Mouse (Mus musculus) kidney, postnatal 0 days (tissue): ENCODE results near the gene Cyp2d26. TPM values are rescaled to one million over a fixed set of nuclear protein-coding genes. Genes with fewer than 3 reads are reported as not detected.

ENCODE experiments used
- ATAC-seq: fragments of 200-750 bp; cut with Nextera tagmentation; replicated peaks from 2 replicates; pipeline ENCODE4 v1.8.0; 2017; ENCODE audit warnings: low read depth, moderate number of reproducible peaks, moderate TSS enrichment, moderate library complexity; ENCODE audit not compliant: low FRiP score
- DNase-seq: peaks from one replicate; pipeline ENCODE4 v3.0.0-alpha.2; 2016; ENCODE audit warnings: low spot score
- H3K27ac ChIP-seq: fragments of 300-500 bp; sonication (generic); 2 replicates; pipeline ENCODE4 v1.5.1; 2014; ENCODE audit warnings: mild to moderate bottlenecking
- H3K27me3 ChIP-seq: fragments of 300-500 bp; sonication (generic); 2 replicates; pipeline ENCODE4 v1.6.1; 2014; ENCODE audit warnings: low read length, mixed read lengths; ENCODE audit not compliant: insufficient read depth
- H3K36me3 ChIP-seq: fragments of 300-500 bp; sonication (generic); 2 replicates; pipeline ENCODE4 v1.6.1; 2014; ENCODE audit warnings: low read length, mixed read lengths; ENCODE audit not compliant: insufficient read depth
- H3K4me1 ChIP-seq: fragments of 300-500 bp; sonication (generic); replicated peaks from 2 replicates; pipeline ENCODE4 v1.6.1; 2014; ENCODE audit warnings: antibody characterized with exemption, low read length, mixed read lengths; ENCODE audit not compliant: insufficient read depth
- H3K4me2 ChIP-seq: fragments of 300-500 bp; sonication (generic); 2 replicates; pipeline ENCODE4 v1.6.1; 2014; ENCODE audit warnings: mild to moderate bottlenecking, low read length, moderate library complexity, mixed read lengths
- H3K4me3 ChIP-seq: fragments of 300-500 bp; sonication (generic); replicated peaks from 2 replicates; pipeline ENCODE4 v1.5.1; 2014; ENCODE audit warnings: low read depth, low read length
- H3K9ac ChIP-seq: fragments of 300-500 bp; sonication (generic); 2 replicates; pipeline ENCODE4 v1.6.1; 2014; ENCODE audit warnings: low read depth, low read length
- H3K9me3 ChIP-seq: fragments of 300-500 bp; sonication (generic); replicated peaks from 2 replicates; pipeline ENCODE4 v1.6.1; 2016; ENCODE audit warnings: low read length, inconsistent platforms, mixed read lengths
- CTCF ChIP-seq: IDR thresholded peaks from 2 replicates; pipeline ENCODE4 v1.5.1; 2016; ENCODE audit warnings: antibody characterized with exemption, low read depth, mild to moderate bottlenecking, moderate library complexity
- WGBS: fragments of 180-500 bp; shearing (Covaris S2); extraction: QIAGEN DNeasy Blood & Tissue Kit; methylation state at CpG from one replicate; pipeline ENCODE4 v1.1.7; 2014; 5-methylcytosine and 5-hydroxymethylcytosine counted together
- microRNA-seq: library from miRNA; unstranded; fragments of <30 nt; microRNA quantifications from one replicate; pipeline ENCODE4, GENCODE M21; 2016
- polyA plus RNA-seq: library from polyadenylated mRNA; unstranded; fragments of >200 nt; fragmentation: Nextera tagmentation; extraction: Ambion mirVana; gene quantifications from 2 replicates; pipeline ENCODE4 v1.2.1, GENCODE M21; 2015

The Cyp2d26 gene
- polyA plus RNA-seq, 1 experiment from 2014 or later = 55.2 TPM

GRCm38 (mm10) chr15:82765943-82766342 lies 28.2 kb downstream of the Cyp2d26 start:
- Histone ChIP-seq H3K4me3 (no peak overlapping the region), H3K36me3 (no peaks in the 10 kb centered on the region), H3K27me3 (no peaks in the 10 kb centered on the region), H3K4me1 (no peaks in the 10 kb centered on the region), H3K9ac (no peak overlapping the region), H3K27ac (no peak overlapping the region), H3K9me3 (no peaks in the 10 kb centered on the region), H3K4me2 (no peak overlapping the region)
- TF ChIP-seq CTCF = no peak
- ATAC-seq (no peak), DNase-seq (no peak)
- 83% methylated on average over 2 of the region's 2 CpGs for WGBS

DNA sequence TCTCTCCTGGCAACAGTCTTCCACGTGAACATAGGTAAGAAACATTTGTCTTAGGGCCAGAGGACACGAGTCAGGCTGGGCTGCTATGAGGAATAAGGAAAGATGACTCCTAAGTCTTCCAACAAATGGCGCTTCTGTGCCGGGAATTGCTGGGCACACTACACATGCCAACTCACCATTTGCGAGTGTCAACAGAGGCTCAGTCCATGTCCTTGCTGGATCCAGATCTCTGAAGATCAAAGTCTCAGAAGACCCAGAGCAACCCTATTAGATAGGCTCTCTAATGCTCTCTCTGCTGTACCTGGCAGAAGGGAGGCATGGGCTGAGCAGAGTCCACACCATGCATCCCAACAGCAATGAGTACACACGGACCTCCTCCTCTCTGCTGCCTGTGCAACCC lies 29.2 kb downstream of the Cyp2d26 start:
- 87% methylated on average over 6 of the region's 6 CpGs for WGBS
- no peak overlapping the region for H3K4me2 ChIP-seq
- TF ChIP-seq CTCF = no peak
- H3K9ac ChIP-seq = no peak overlapping the region
- H3K4me1 ChIP-seq = no peaks in the 10 kb centered on the region
- H3K27me3 ChIP-seq = no peaks in the 10 kb centered on the region
- H3K4me3 ChIP-seq = no peak overlapping the region
- H3K27ac ChIP-seq = no peak overlapping the region
- no peak for ATAC-seq
- H3K36me3 ChIP-seq = no peaks in the 10 kb centered on the region
- no peaks in the 10 kb centered on the region for H3K9me3 ChIP-seq
- no peak for DNase-seq

DNA sequence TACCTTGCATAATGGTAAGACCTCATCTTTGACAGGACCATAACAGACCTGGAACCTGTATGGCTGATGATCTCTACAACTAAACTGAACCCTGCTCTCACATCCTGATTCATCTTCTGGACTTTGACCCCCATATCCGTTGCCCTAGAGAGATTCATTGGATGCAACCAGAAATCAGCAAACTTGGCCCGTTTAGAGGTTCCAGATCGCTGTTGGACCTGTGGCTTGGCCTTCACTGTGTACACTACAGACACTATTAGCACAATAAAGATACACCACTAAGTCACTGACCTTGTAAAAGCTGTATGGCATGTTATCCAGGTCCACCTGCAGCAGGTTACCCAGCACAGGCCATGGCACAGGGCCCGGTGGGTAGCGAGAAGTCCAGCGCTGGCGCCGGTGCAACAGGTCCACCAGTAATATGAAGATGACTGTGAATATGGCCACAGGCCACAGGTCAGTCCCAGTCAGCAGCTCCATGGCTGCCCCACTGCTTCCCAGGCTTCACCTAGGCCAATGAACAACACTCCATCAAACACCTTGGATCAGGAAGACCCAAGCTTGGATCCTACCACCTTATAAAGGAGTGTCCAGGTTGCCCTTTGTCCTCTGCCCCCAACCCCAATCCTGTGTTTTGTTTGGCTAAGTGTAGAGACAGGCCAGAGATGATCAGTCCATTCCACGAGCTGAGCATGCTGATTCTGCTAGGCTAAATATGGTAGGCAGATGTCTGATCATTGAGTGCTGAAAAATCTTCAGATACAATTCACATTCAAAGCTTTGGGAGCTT lies 30.3 kb downstream of the Cyp2d26 start, which contains the start of gene Cyp2d40:
Gene Cyp2d40 (minus strand): TSS at position 553 of the 790 bp plus-strand sequence.
- no peak for TF ChIP-seq CTCF
- no peak within 1 kb of the TSS for H3K4me2 ChIP-seq
- no peak within 1 kb of the TSS for H3K4me3 ChIP-seq
- no peaks in the 10 kb centered on the region for H3K4me1 ChIP-seq
- no peak for DNase-seq
- H3K27ac ChIP-seq = no peak within 1 kb of the TSS
- 93% methylated on average over 9 of the region's 9 CpGs for WGBS
- H3K36me3 ChIP-seq = no peaks in the 10 kb centered on the region
- H3K9ac ChIP-seq = no peak within 1 kb of the TSS
- no peaks in the 10 kb centered on the region for H3K27me3 ChIP-seq
- no peak for ATAC-seq
- no peaks in the 10 kb centered on the region for H3K9me3 ChIP-seq

DNA sequence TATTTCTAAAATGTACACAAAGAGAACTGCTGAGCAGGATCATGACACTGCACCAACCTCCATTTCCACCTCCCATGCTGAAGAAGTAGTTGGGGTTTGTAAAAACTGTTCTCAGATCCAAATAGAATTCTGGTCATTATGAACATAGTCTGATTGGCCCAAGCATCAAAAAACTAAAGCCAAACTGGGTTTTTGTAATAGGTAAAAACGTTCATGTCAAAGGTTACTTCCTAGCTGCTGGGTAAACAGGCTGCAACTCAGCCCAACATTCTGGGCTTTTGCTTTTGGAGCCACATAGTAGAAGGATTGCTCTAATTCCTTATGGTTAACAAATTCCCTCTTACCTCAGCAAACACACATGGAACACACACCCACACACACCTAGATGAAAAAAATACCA lies 46.0 kb downstream of the Cyp2d26 start:
- H3K9ac ChIP-seq = no peak overlapping the region
- H3K4me1 ChIP-seq = no peaks in the 10 kb centered on the region
- no peak for ATAC-seq
- no peak overlapping the region for H3K27ac ChIP-seq
- no peaks in the 10 kb centered on the region for H3K27me3 ChIP-seq
- H3K4me2 ChIP-seq = no peak overlapping the region
- H3K4me3 ChIP-seq = no peak overlapping the region
- DNase-seq = no peak
- WGBS = 64% methylated on average over 1 of the region's 1 CpGs
- no peak for TF ChIP-seq CTCF
- H3K36me3 ChIP-seq = no peaks in the 10 kb centered on the region
- no peaks in the 10 kb centered on the region for H3K9me3 ChIP-seq

DNA sequence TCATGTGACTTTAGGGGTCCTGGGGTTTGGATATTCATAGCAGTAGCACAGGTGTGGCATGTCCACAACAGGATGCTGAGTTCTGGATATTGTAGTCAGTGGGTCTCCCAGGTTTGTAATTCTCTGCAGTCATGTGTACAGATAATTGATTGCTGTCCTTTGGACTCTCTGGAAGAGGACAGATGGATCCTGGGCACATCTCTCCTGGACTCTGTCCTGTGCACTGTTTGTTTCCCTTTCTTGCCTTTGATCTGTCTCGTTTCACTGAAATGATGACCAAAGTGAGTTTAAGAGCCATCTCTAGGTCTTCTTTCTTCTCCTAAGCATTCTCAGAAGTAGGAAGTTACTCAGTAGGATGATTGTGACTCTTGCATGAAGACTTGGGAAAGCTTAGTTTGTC lies 46.6 kb downstream of the Cyp2d26 start:
- DNase-seq = no peak
- H3K4me3 ChIP-seq = no peak overlapping the region
- no peaks in the 10 kb centered on the region for H3K27me3 ChIP-seq
- no peak overlapping the region for H3K9ac ChIP-seq
- H3K4me1 ChIP-seq = no peaks in the 10 kb centered on the region
- WGBS = 37% methylated on average over 1 of the region's 1 CpGs
- no peak overlapping the region for H3K27ac ChIP-seq
- no peak for ATAC-seq
- no peaks in the 10 kb centered on the region for H3K36me3 ChIP-seq
- H3K4me2 ChIP-seq = no peak overlapping the region
- no peak for TF ChIP-seq CTCF
- no peaks in the 10 kb centered on the region for H3K9me3 ChIP-seq

Small RNA genes lying within 50 kb of the gene (microRNA-seq; reads per million reads assigned to microRNA genes)
- gene Gm27618 = not detected

Other genes starting within 250 kb of the Cyp2d26 start
- 0.21 TPM in 1 of 2 replicates, not detected in the other for gene Cyp2d12, start 239.2 kb downstream of the Cyp2d26 start, polyA plus RNA-seq
- 0.12 TPM in 1 of 2 replicates, not detected in the other for gene Cyp2d34, start 173.3 kb downstream of the Cyp2d26 start, polyA plus RNA-seq
- not detected in 2 replicates for gene Cyp2d40, start 30.1 kb downstream of the Cyp2d26 start, polyA plus RNA-seq
- gene Tcf20, start 193.6 kb upstream of the Cyp2d26 start, polyA plus RNA-seq = 5.6 and 5.8 TPM in 2 replicates
- 2.2 and 2.3 TPM in 2 replicates for gene Nfam1, start 239.0 kb upstream of the Cyp2d26 start, polyA plus RNA-seq